Mouse (Mus musculus): Measurements from ENCODE around the gene Orc2.

Gene Orc2

DNA sequence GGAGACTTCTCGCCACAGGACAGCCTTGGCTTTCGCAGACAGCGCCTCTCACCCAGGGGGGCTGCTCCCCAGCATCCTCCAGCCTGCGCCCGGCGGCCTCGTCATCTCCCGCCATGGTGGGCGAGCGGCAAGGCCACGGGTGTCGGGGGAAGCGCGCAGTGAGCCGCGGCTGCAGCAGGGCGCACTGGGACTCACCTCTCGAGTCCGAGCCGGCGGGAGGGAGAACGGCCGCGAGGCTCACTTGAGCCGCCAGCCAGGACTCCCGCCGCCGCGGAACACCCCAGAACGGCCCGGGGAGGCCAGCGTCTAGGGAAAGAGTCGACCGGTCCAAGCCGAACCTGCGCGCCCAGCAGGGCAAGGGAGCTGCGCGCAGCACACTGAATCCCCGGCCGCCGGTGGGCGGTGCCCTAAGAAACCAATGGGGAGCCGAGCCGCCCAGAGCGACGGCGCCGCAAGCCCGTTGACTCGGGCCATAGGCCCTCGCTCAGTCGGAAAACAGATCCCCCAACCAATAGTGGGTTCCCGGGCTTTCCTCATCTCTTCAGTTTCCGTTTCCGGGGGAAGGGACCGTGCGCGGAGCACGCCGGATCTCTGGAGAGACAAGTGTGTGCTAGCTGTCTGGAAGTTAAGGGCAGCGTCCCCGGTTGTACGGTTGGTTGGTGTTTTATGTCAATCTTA is at the start of gene Orc2:
Gene Orc2 (minus strand): TSS at position 533 of the 678 bp plus-strand sequence.
- DNase-seq (ENCODE audit: low read depth, low spot score) = peak; percentile 92
- Histone ChIP-seq H3K27me3 (ENCODE audit: control insufficient read depth, insufficient read depth, low read length, poor library complexity, severe bottlenecking) (no peaks in the 10 kb centered on the region), H3K36me3 (ENCODE audit: control insufficient read depth, insufficient read depth, low read length, poor library complexity, severe bottlenecking) (peaks cover 3% of the 10 kb centered on the region; the same call in 1 of the 2 replicates)

- no peak for DNase-seq (ENCODE audit: low read depth, low spot score)
- H3K36me3 ChIP-seq (ENCODE audit: control insufficient read depth, insufficient read depth, low read length, poor library complexity, severe bottlenecking) = peaks cover 12% of the 10 kb centered on the region
- H3K27me3 ChIP-seq (ENCODE audit: control insufficient read depth, insufficient read depth, low read length, poor library complexity, severe bottlenecking) = no peaks in the 10 kb centered on the region
Observed at GRCm38 (mm10) chr1:58541386-58541785, 36.5 kb upstream of the Orc2 start.

DNA sequence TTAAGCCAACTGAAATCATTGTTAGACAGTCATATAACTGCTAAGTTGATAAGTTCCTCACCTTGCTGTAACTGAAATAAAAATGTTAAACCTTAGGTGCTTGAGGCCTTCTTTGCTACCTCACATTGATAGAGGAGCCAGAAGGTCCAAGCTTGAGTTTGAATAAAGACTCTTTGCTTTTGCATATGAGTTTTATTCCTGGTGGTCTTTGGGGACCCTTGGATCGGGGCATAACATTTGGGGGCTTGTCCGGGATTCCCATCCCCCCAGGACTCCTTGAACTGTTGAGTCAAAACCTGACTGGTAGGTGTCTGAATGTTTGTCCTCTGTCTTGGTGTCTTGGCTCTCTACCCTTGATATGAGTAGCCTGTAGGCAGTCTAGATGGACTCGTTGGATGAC is 2.3 kb upstream of the Orc2 start:
- Histone ChIP-seq H3K27me3 (ENCODE audit: control insufficient read depth, insufficient read depth, low read length, poor library complexity, severe bottlenecking) (no peaks in the 10 kb centered on the region), H3K36me3 (ENCODE audit: control insufficient read depth, insufficient read depth, low read length, poor library complexity, severe bottlenecking) (0 out of 2 replicates have a peak, but pooled peaks cover 2% of the 10 kb centered on the region)
- no peak for DNase-seq (ENCODE audit: low read depth, low spot score)

GRCm38 (mm10) chr1:58503793-58504370 is 1.0 kb downstream of the Orc2 start:
- DNase-seq (ENCODE audit: low read depth, low spot score) = peak; percentile 9
- Histone ChIP-seq H3K27me3 (ENCODE audit: control insufficient read depth, insufficient read depth, low read length, poor library complexity, severe bottlenecking) (no peaks in the 10 kb centered on the region), H3K36me3 (ENCODE audit: control insufficient read depth, insufficient read depth, low read length, poor library complexity, severe bottlenecking) (peaks cover 10% of the 10 kb centered on the region)

- Histone ChIP-seq H3K27me3 (ENCODE audit: control insufficient read depth, insufficient read depth, low read length, poor library complexity, severe bottlenecking) (no peaks in the 10 kb centered on the region), H3K36me3 (ENCODE audit: control insufficient read depth, insufficient read depth, low read length, poor library complexity, severe bottlenecking) (peaks cover 10% of the 10 kb centered on the region)
- DNase-seq (ENCODE audit: low read depth, low spot score) = no peak
Observed at GRCm38 (mm10) chr1:58503134-58503533, 1.8 kb downstream of the Orc2 start.

- peaks cover 13% of the 10 kb centered on the region for H3K36me3 ChIP-seq (ENCODE audit: control insufficient read depth, insufficient read depth, low read length, poor library complexity, severe bottlenecking)
- peak; percentile 15 for DNase-seq (ENCODE audit: low read depth, low spot score)
- H3K27me3 ChIP-seq (ENCODE audit: control insufficient read depth, insufficient read depth, low read length, poor library complexity, severe bottlenecking) = no peaks in the 10 kb centered on the region
Observed at GRCm38 (mm10) chr1:58498758-58499157, 6.2 kb downstream of the Orc2 start.

- Histone ChIP-seq H3K36me3 (ENCODE audit: control insufficient read depth, insufficient read depth, low read length, poor library complexity, severe bottlenecking) (peaks cover 14% of the 10 kb centered on the region), H3K27me3 (ENCODE audit: control insufficient read depth, insufficient read depth, low read length, poor library complexity, severe bottlenecking) (no peaks in the 10 kb centered on the region)
- no peak for DNase-seq (ENCODE audit: low read depth, low spot score)
Observed at GRCm38 (mm10) chr1:58497678-58498077, 7.2 kb downstream of the Orc2 start.

DNA sequence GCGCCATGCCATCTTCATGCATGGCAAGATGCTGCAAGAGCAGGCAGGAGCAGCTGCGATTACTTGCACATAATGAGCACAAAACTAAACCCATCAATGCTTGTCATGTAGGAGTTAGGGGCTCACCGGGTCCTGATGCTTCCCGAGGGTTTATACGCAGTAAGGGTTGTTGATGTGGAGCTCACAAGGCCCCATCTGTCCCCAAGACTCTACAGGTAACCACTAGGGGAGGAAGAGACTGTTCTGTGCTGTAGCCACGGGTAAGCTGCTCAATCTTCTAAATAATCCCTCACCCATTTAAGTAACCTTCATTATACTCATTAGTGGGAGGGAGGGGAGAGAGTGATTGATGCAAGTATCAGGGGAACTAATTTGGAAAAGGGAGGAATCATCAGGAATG is 9.3 kb downstream of the Orc2 start:
- DNase-seq (ENCODE audit: low read depth, low spot score) = no peak
- no peaks in the 10 kb centered on the region for H3K27me3 ChIP-seq (ENCODE audit: control insufficient read depth, insufficient read depth, low read length, poor library complexity, severe bottlenecking)
- peaks cover 17% of the 10 kb centered on the region for H3K36me3 ChIP-seq (ENCODE audit: control insufficient read depth, insufficient read depth, low read length, poor library complexity, severe bottlenecking)

- no peaks in the 10 kb centered on the region for H3K27me3 ChIP-seq (ENCODE audit: control insufficient read depth, insufficient read depth, low read length, poor library complexity, severe bottlenecking)
- no peak for DNase-seq (ENCODE audit: low read depth, low spot score)
- peaks cover 16% of the 10 kb centered on the region for H3K36me3 ChIP-seq (ENCODE audit: control insufficient read depth, insufficient read depth, low read length, poor library complexity, severe bottlenecking)
Observed at GRCm38 (mm10) chr1:58482647-58483046, 22.3 kb downstream of the Orc2 start.

DNA sequence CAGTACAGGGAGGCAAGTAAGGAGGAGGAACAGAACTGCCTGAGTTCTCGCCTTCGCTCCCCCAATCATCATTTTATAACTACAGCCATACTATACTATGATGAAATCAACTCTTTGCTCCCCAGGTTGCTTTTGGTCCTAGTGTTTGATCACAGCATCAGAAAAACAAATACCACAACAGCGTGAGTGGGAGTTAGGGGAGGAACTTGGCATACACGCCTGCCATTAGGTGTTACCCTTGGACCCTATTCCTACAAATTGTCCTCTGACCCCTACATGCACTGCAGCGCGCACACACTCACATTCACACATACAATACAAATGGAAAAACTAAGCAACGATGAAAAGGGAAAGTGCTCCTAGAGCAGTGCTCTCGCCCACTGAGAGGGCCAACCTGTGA is 29.2 kb downstream of the Orc2 start:
- no peaks in the 10 kb centered on the region for H3K27me3 ChIP-seq (ENCODE audit: control insufficient read depth, insufficient read depth, low read length, poor library complexity, severe bottlenecking)
- peaks cover 18% of the 10 kb centered on the region for H3K36me3 ChIP-seq (ENCODE audit: control insufficient read depth, insufficient read depth, low read length, poor library complexity, severe bottlenecking)

DNA sequence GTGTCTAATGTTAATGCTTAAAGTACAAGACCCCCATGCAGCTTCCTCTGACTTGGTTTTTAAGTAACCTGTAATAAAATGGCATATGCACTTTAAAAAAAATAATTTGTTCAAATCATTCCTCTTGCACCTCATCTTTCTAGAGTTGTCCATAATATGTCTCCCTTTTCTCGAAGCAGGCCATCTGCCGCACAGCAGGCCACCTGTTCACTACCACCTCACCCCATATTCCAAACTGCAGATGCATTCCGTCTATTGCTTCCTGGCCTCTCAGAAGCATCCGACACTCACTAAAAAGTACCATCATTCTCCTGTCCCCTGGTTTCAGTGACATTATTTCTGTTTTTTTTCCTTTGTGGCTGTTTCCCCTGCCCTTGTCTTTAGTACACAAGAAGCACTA is 39.3 kb downstream of the Orc2 start:
- DNase-seq (ENCODE audit: low read depth, low spot score) = no peak
- H3K36me3 ChIP-seq (ENCODE audit: control insufficient read depth, insufficient read depth, low read length, poor library complexity, severe bottlenecking) = peaks cover 17% of the 10 kb centered on the region; the same call in 1 of the 2 replicates
- no peaks in the 10 kb centered on the region for H3K27me3 ChIP-seq (ENCODE audit: control insufficient read depth, insufficient read depth, low read length, poor library complexity, severe bottlenecking)

More for the DNA sequence above, 29.2 kb downstream of the Orc2 start:
- DNase-seq (ENCODE audit: low read depth, low spot score) = no peak

- H3K27me3 ChIP-seq (ENCODE audit: control insufficient read depth, insufficient read depth, low read length, poor library complexity, severe bottlenecking) = no peaks in the 10 kb centered on the region
- peaks cover 18% of the 10 kb centered on the region; the same call in 1 of the 2 replicates for H3K36me3 ChIP-seq (ENCODE audit: control insufficient read depth, insufficient read depth, low read length, poor library complexity, severe bottlenecking)
- DNase-seq (ENCODE audit: low read depth, low spot score) = no peak
Observed at GRCm38 (mm10) chr1:58465042-58465441, 39.9 kb downstream of the Orc2 start.

- H3K36me3 ChIP-seq (ENCODE audit: control insufficient read depth, insufficient read depth, low read length, poor library complexity, severe bottlenecking) = peaks cover 12% of the 10 kb centered on the region; the same call in 1 of the 2 replicates
- H3K27me3 ChIP-seq (ENCODE audit: control insufficient read depth, insufficient read depth, low read length, poor library complexity, severe bottlenecking) = no peaks in the 10 kb centered on the region
- DNase-seq (ENCODE audit: low read depth, low spot score) = no peak
Observed at GRCm38 (mm10) chr1:58463935-58464334, 41.0 kb downstream of the Orc2 start.

DNA sequence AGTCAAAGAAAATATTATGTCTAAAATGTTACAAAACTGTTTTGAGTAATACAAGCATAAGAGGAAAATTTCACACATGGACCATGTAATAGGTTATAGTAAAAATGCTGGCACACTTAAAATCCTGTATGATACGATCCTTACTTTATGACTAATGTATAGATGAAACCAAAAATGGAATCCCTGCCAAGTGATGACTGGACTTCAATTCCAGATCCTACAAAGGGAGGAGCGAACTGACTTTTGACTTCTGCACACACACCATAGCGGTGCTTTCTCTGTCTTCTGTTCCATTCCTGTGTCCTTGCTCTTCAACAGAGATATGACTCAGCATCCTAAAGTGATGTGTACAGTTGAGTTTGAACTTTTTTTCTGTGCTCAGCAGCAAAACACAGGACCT is 44.3 kb downstream of the Orc2 start:
- peaks cover 7% of the 10 kb centered on the region; the same call in 1 of the 2 replicates for H3K36me3 ChIP-seq (ENCODE audit: control insufficient read depth, insufficient read depth, low read length, poor library complexity, severe bottlenecking)
- no peak for DNase-seq (ENCODE audit: low read depth, low spot score)
- H3K27me3 ChIP-seq (ENCODE audit: control insufficient read depth, insufficient read depth, low read length, poor library complexity, severe bottlenecking) = no peaks in the 10 kb centered on the region

DNA sequence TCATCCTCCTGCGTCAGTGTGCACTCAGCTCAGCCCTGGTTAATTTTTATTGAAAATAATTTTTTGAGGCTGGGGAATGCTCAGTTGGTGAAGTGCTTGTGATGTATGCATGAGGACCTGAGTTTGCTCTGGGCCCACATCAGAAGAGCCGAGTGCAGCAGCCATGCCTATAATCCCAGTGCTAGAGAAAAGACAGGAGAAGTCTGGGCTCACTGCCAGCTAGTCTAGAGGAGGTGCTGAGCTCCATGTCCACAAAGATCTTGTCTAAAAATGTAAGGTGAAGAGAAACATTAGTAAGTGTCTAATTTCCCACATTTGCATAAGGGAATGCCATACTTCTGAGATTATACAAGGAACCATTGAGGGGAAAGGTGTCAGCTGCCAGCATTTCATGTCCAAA is 46.0 kb downstream of the Orc2 start:
- no peak for DNase-seq (ENCODE audit: low read depth, low spot score)
- Histone ChIP-seq H3K27me3 (ENCODE audit: control insufficient read depth, insufficient read depth, low read length, poor library complexity, severe bottlenecking) (no peaks in the 10 kb centered on the region), H3K36me3 (ENCODE audit: control insufficient read depth, insufficient read depth, low read length, poor library complexity, severe bottlenecking) (peaks cover 3% of the 10 kb centered on the region; the same call in 1 of the 2 replicates)

All from splenic B cell, adult 2 months (primary cell).